Mouse (Mus musculus) heart, embryonic 13.5 days (tissue): ENCODE measurements around the gene Cpsf2. TPM values are rescaled to one million over a fixed set of nuclear protein-coding genes. Genes with fewer than 3 reads are reported as not detected.
A peak's percentile ranks its signal among the peaks of the same experiment; 100 is the strongest.
"Not testable (repeated sequence)": the region's sequence is repeated elsewhere in the genome, so short reads cannot be mapped to it uniquely, and the experiment has no call there.

Experiments used
- ATAC-seq: fragments of 200-750 bp; cut with Nextera tagmentation; 2 replicates; pipeline ENCODE4 v1.8.0; 2017; ENCODE audit warnings: moderate TSS enrichment; ENCODE audit not compliant: insufficient number of reproducible peaks, low FRiP score, low TSS enrichment; ENCODE audit errors: extremely low read depth
- H3K27ac ChIP-seq: fragments of 300-500 bp; sonication (generic); replicated peaks from 2 replicates; pipeline ENCODE4 v1.5.1; 2015; ENCODE audit warnings: moderate library complexity, mild to moderate bottlenecking, inconsistent platforms
- H3K27me3 ChIP-seq: fragments of 300-500 bp; sonication (generic); replicated peaks from 2 replicates; pipeline ENCODE4 v1.6.1; 2015; ENCODE audit warnings: mild to moderate bottlenecking, inconsistent platforms
- H3K36me3 ChIP-seq: fragments of 300-500 bp; sonication (generic); 2 replicates; pipeline ENCODE4 v1.6.1; 2015; ENCODE audit warnings: mild to moderate bottlenecking, inconsistent platforms
- H3K4me1 ChIP-seq: fragments of 300-500 bp; sonication (generic); 2 replicates; pipeline ENCODE4 v1.6.1; 2015; ENCODE audit warnings: inconsistent platforms
- H3K4me2 ChIP-seq: fragments of 300-500 bp; sonication (generic); 2 replicates; pipeline ENCODE4 v1.6.1; 2015; ENCODE audit warnings: inconsistent platforms, mild to moderate bottlenecking, moderate library complexity
- H3K4me3 ChIP-seq: fragments of 300-500 bp; sonication (generic); 2 replicates; pipeline ENCODE4 v1.5.1; 2015; ENCODE audit warnings: moderate library complexity, mild to moderate bottlenecking, inconsistent platforms
- H3K9ac ChIP-seq: fragments of 300-500 bp; sonication (generic); 2 replicates; pipeline ENCODE4 v1.6.1; 2015; ENCODE audit warnings: inconsistent platforms, mild to moderate bottlenecking, moderate library complexity
- H3K9me3 ChIP-seq: fragments of 300-500 bp; sonication (generic); 2 replicates; pipeline ENCODE4 v1.6.1; 2016; ENCODE audit warnings: inconsistent platforms
- WGBS: fragments of 180-500 bp; shearing (Covaris S2); methylation state at CpG from one replicate; pipeline ENCODE4 v1.1.7; 2015; ENCODE audit warnings: mixed read lengths; 5-methylcytosine and 5-hydroxymethylcytosine counted together
- polyA plus RNA-seq: library from polyadenylated mRNA; unstranded; fragments of >200 nt; fragmentation: Nextera tagmentation; extraction: Ambion mirVana; gene quantifications from 2 replicates; pipeline ENCODE4 v1.2.1, GENCODE M21; 2015

Gene Cpsf2
- polyA plus RNA-seq, 1 experiment from 2014 or later, result 19.4 TPM

GRCm38 (mm10) chr12:101958960-101959780, 16.6 kb upstream of the Cpsf2 start:
- peaks cover 14% of the 10 kb centered on the region for H3K4me1 ChIP-seq
- H3K9ac ChIP-seq, result peak overlapping the region; percentile 67
- H3K36me3 ChIP-seq, H3K9me3 ChIP-seq, H3K27ac ChIP-seq, H3K27me3 ChIP-seq, ATAC-seq: not testable (repeated sequence)
- 86% methylated on average over 5 of the region's 5 CpGs for WGBS
- H3K4me2 ChIP-seq, result peak overlapping the region; percentile 84
- peak overlapping the region; percentile 95; the same call in 1 of the 2 replicates for H3K4me3 ChIP-seq

- no peak overlapping the region for H3K4me3 ChIP-seq
- peaks cover 21% of the 10 kb centered on the region for H3K4me1 ChIP-seq
- H3K9me3 ChIP-seq, result no peaks in the 10 kb centered on the region
- H3K4me2 ChIP-seq, result no peak overlapping the region
- H3K27ac ChIP-seq, result no peak overlapping the region
- no peak overlapping the region for H3K9ac ChIP-seq
- H3K27me3 ChIP-seq, result no peaks in the 10 kb centered on the region
- 87% methylated on average over 2 of the region's 2 CpGs for WGBS
- no peak for ATAC-seq
- peaks cover 56% of the 10 kb centered on the region for H3K36me3 ChIP-seq
These were observed 4.5 kb upstream of the Cpsf2 start for GRCm38 (mm10) chr12:101971311-101971710.

- no peak overlapping the region for H3K4me2 ChIP-seq
- ATAC-seq, result no peak
- no peak overlapping the region for H3K4me3 ChIP-seq
- peaks cover 29% of the 10 kb centered on the region for H3K4me1 ChIP-seq
- H3K27ac ChIP-seq, result no peak overlapping the region
- no peak overlapping the region for H3K9ac ChIP-seq
- no peaks in the 10 kb centered on the region for H3K9me3 ChIP-seq
- H3K36me3 ChIP-seq, result peaks cover 47% of the 10 kb centered on the region
- no peaks in the 10 kb centered on the region for H3K27me3 ChIP-seq
- 84% methylated on average over 3 of the region's 3 CpGs for WGBS
These were observed 3.6 kb upstream of the Cpsf2 start for GRCm38 (mm10) chr12:101972230-101972629.

- Histone ChIP-seq H3K4me1 (peaks cover 47% of the 10 kb centered on the region), H3K27ac (peak overlapping the region; percentile 94), H3K9me3 (no peaks in the 10 kb centered on the region), H3K9ac (peak overlapping the region; percentile 98), H3K36me3 (peaks cover 27% of the 10 kb centered on the region), H3K4me2 (peak overlapping the region; percentile 84), H3K27me3 (no peaks in the 10 kb centered on the region), H3K4me3 (peak overlapping the region; percentile 95)
- ATAC-seq, result no peak
- WGBS, result 23% methylated on average over 1 of the region's 1 CpGs
These were observed 1.2 kb upstream of the Cpsf2 start for GRCm38 (mm10) chr12:101974571-101974970.

GRCm38 (mm10) chr12:101975167-101975600, 604 bp upstream of the Cpsf2 start:
- Histone ChIP-seq H3K4me1 (peaks cover 54% of the 10 kb centered on the region), H3K4me3 (peak overlapping the region; percentile 95), H3K9ac (peak overlapping the region; percentile 98), H3K27me3 (no peaks in the 10 kb centered on the region), H3K9me3 (no peaks in the 10 kb centered on the region), H3K27ac (peak overlapping the region; percentile 94), H3K36me3 (peaks cover 21% of the 10 kb centered on the region), H3K4me2 (peak overlapping the region; percentile 84)
- peak; percentile 27 for ATAC-seq
- WGBS, result under 1% methylated on average over 23 of the region's 23 CpGs

GRCm38 (mm10) chr12:101976651-101977403, 1.0 kb downstream of the Cpsf2 start:
- no peaks in the 10 kb centered on the region for H3K9me3 ChIP-seq
- peak overlapping the region; percentile 94 for H3K27ac ChIP-seq
- peak overlapping the region; percentile 84 for H3K4me2 ChIP-seq
- peak overlapping the region; percentile 95 for H3K4me3 ChIP-seq
- peak overlapping the region; percentile 98 for H3K9ac ChIP-seq
- ATAC-seq, result no peak
- WGBS, result 26% methylated on average over 13 of the region's 13 CpGs
- H3K36me3 ChIP-seq, result peaks cover 24% of the 10 kb centered on the region
- peaks cover 55% of the 10 kb centered on the region for H3K4me1 ChIP-seq
- no peaks in the 10 kb centered on the region for H3K27me3 ChIP-seq

GRCm38 (mm10) chr12:101977404-101977915, 1.7 kb downstream of the Cpsf2 start:
- no peak for ATAC-seq
- Histone ChIP-seq H3K36me3 (peaks cover 25% of the 10 kb centered on the region), H3K4me1 (peaks cover 49% of the 10 kb centered on the region), H3K27ac (no peak overlapping the region), H3K9ac (peak overlapping the region; percentile 98), H3K9me3 (no peaks in the 10 kb centered on the region), H3K4me3 (peak overlapping the region; percentile 95), H3K27me3 (no peaks in the 10 kb centered on the region), H3K4me2 (peak overlapping the region; percentile 84)
- WGBS, result 90% methylated on average over 10 of the region's 10 CpGs

- Histone ChIP-seq H3K36me3 (peaks cover 25% of the 10 kb centered on the region), H3K4me1 (peaks cover 45% of the 10 kb centered on the region), H3K27me3 (no peaks in the 10 kb centered on the region), H3K9me3 (no peaks in the 10 kb centered on the region), H3K9ac (no peak overlapping the region), H3K27ac (no peak overlapping the region), H3K4me2 (no peak overlapping the region), H3K4me3 (no peak overlapping the region)
- ATAC-seq, result no peak
- WGBS, result 67% methylated on average over 5 of the region's 5 CpGs
These were observed 2.4 kb downstream of the Cpsf2 start for GRCm38 (mm10) chr12:101978162-101978561.

- Histone ChIP-seq H3K27me3 (no peaks in the 10 kb centered on the region), H3K4me1 (peaks cover 45% of the 10 kb centered on the region), H3K4me2 (no peak overlapping the region), H3K36me3 (peaks cover 25% of the 10 kb centered on the region), H3K9me3 (no peaks in the 10 kb centered on the region), H3K9ac (no peak overlapping the region), H3K4me3 (no peak overlapping the region), H3K27ac (no peak overlapping the region)
- 79% methylated on average over 1 of the region's 1 CpGs for WGBS
- ATAC-seq, result no peak
These were observed 2.8 kb downstream of the Cpsf2 start for GRCm38 (mm10) chr12:101978588-101978987.

GRCm38 (mm10) chr12:101979213-101979750, 3.5 kb downstream of the Cpsf2 start:
- Histone ChIP-seq H3K4me1 (peaks cover 43% of the 10 kb centered on the region), H3K36me3 (peaks cover 29% of the 10 kb centered on the region), H3K9ac (no peak overlapping the region), H3K4me3 (no peak overlapping the region), H3K9me3 (no peaks in the 10 kb centered on the region), H3K4me2 (no peak overlapping the region), H3K27ac (no peak overlapping the region), H3K27me3 (no peaks in the 10 kb centered on the region)
- no peak for ATAC-seq
- 79% methylated on average over 8 of the region's 8 CpGs for WGBS

- H3K4me3 ChIP-seq, result no peak overlapping the region
- WGBS, result 38% methylated on average over 5 of the region's 5 CpGs
- H3K36me3 ChIP-seq, result peaks cover 39% of the 10 kb centered on the region
- peaks cover 36% of the 10 kb centered on the region for H3K4me1 ChIP-seq
- ATAC-seq, result no peak
- H3K27ac ChIP-seq, result peak overlapping the region; percentile 21; the same call in 1 of the 2 replicates
- H3K9ac ChIP-seq, result no peak overlapping the region
- no peaks in the 10 kb centered on the region for H3K27me3 ChIP-seq
- H3K9me3 ChIP-seq, result no peaks in the 10 kb centered on the region
- no peak overlapping the region for H3K4me2 ChIP-seq
These were observed 4.5 kb downstream of the Cpsf2 start for GRCm38 (mm10) chr12:101980266-101980665.
